Mouse (Mus musculus) liver, adult 2 months (tissue): ENCODE data around the gene Sgms1.

Experiments used
- CTCF ChIP-seq: fragments of 200-500 bp; IDR thresholded peaks from 2 replicates; pipeline ENCODE4 v1.5.1; 2011; ENCODE audit warnings: low read depth, low read length, control low read depth
- POLR2A ChIP-seq: fragments of 200-500 bp; IDR thresholded peaks from 2 replicates; pipeline ENCODE4 v1.6.1; 2011; ENCODE audit warnings: low read length, control low read depth; ENCODE audit not compliant: insufficient read depth; ENCODE audit errors: extremely low read depth

GRCm38 (mm10) chr19:32169634-32170540 is 219.6 kb downstream of the Sgms1 start:
- TF ChIP-seq POLR2A (no peak), CTCF (peak; percentile 62; the same call in 1 of the 2 replicates)
